ENCODE assay signal across 10 mouse cellular contexts in the genomic region with DNA sequence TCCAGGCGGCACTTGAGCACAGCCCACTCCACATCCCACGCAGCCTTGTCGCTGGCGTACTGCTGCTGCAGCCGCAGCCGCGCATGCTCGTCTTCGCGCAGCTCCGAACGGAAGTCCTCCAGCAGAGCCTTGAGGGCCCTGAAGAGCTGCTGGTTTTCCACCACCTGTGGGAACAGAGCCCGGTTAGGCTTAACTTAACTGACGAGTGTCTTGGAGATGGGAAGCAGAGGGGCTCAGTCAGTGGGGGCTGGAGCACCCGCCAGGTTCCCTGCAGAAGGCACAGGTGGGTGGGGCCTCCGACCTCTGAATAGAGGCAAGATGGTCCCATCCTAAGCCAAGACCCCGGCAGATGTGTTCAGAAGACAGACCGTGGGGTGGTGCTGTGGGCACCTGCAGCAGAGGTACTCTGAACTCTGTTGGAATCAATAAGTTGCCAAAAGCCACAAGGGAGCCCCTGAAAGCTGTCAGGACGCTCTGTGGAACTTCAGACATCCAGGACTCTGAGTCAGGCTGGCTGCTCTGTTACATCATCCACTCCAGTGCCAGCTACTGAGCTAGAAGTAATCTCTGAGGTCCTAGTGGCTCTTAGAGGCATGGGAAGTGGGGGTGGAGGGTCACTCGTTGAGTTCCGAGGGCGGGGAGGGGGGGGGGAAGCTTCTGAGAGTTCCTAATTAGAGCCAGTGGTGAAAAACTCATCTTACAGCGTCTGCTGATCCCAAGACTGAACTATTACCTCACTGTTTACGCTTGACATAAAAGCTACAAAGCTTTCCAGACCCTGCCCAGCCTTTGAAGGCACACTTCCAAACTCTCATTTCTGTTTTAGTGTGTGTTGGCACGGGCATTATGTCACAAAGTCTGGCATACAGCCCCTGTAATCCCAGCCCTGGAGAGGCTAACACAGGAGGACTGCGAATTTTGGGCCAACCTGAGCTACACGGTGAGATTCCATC.
DNase-seq lines count a peak whose midpoint lies in the region; ATAC-seq and TF ChIP-seq lines count a peak whose summit lies in the region.
"Had no signal": no experiment of that assay in that cellular context is flagged by ENCODE, and none has a peak within 500 bp of the region (broad histone marks: within the 10 kb centered on the region; RNA-seq: fewer than 3 reads in every experiment).

No protein-coding gene starts in this region.

- DNase-seq in heart, adult 18-20 months = peak; percentile 21 to 31
- no peak for DNase-seq in heart, adult 8-10 months (ENCODE audit: low spot score)
- no peak for DNase-seq in ES-E14 (ENCODE audit: low read depth, low spot score)
- DNase-seq in embryonic facial prominence, embryonic 14.5 days (ENCODE audit: low spot score) = peak; percentile 68
- peak; percentile 64 for DNase-seq in lung, adult 2 months
- DNase-seq in T-cell, adult 2 months (ENCODE audit: low spot score) = no peak

- H3K27ac ChIP-seq in ES-E14 (ENCODE audit: insufficient read depth, low read depth, low read length, poor library complexity, severe bottlenecking) = no peak overlapping the region
- H3K27ac ChIP-seq in embryonic facial prominence, embryonic 14.5 days (replicated peaks; ENCODE audit: low read depth, low read length) = no peak overlapping the region
- H3K27ac ChIP-seq in kidney, embryonic 15.5 days = no peak overlapping the region

- peaks cover 0 to 1% of the 10 kb centered on the region in 2 experiments; a peak in 1 of 4 replicates for H3K4me1 ChIP-seq in ES-E14 (ENCODE audit: control insufficient read depth in 2 of 2, insufficient read depth in 2 of 2, low read length in 2 of 2, poor library complexity in 1 of 2)
- H3K4me1 ChIP-seq in embryonic facial prominence, embryonic 14.5 days (ENCODE audit: control insufficient read depth, insufficient read depth, low read length) = no peaks in the 10 kb centered on the region
- H3K4me1 ChIP-seq in lung, adult 2 months (ENCODE audit: control insufficient read depth, insufficient read depth, low read length) = peaks cover 7% of the 10 kb centered on the region
- peaks cover 30% of the 10 kb centered on the region for H3K4me1 ChIP-seq in kidney, embryonic 15.5 days

- H3K36me3 ChIP-seq in ES-E14 (ENCODE audit: control insufficient read depth, insufficient read depth, low read length, poor library complexity, severe bottlenecking) = peaks cover 32% of the 10 kb centered on the region
- 0 out of 2 replicates have a peak, but pooled peaks cover 3% of the 10 kb centered on the region for H3K36me3 ChIP-seq in embryonic facial prominence, embryonic 14.5 days (ENCODE audit: control insufficient read depth, insufficient read depth, low read length)
- H3K36me3 ChIP-seq in kidney, embryonic 15.5 days = peaks cover 14% of the 10 kb centered on the region

- H3K4me2 ChIP-seq in embryonic facial prominence, embryonic 14.5 days (ENCODE audit: low read depth, low read length) = no peak overlapping the region
- H3K4me2 ChIP-seq in kidney, embryonic 15.5 days = no peak overlapping the region

- TF ChIP-seq CTCF in lung, adult 2 months (IDR thresholded peaks at IDR 0.05; ENCODE audit: insufficient read depth, low read length) = no peak

- H3K9me3 ChIP-seq in ES-E14 (ENCODE audit: control insufficient read depth, insufficient read depth, low read depth, low read length) = no peaks in the 10 kb centered on the region
- H3K9me3 ChIP-seq in embryonic facial prominence, embryonic 14.5 days (ENCODE audit: control insufficient read depth, low read length) = no peaks in the 10 kb centered on the region
- no peaks in the 10 kb centered on the region for H3K9me3 ChIP-seq in kidney, embryonic 15.5 days (replicated peaks)

- 77% methylated on average over 27 of the region's 27 CpGs for WGBS in embryonic facial prominence, embryonic 14.5 days
- 59% methylated on average over 27 of the region's 27 CpGs for WGBS in lung, adult 2 months
- WGBS in kidney, embryonic 15.5 days = 72% methylated on average over 27 of the region's 27 CpGs

- H3K4me3 ChIP-seq in ES-E14 (ENCODE audit: insufficient read depth in 1 of 2, low read depth in 1 of 2, low read length in 2 of 2, poor library complexity in 1 of 2, severe bottlenecking in 1 of 2) = peak overlapping the region; percentile 9 to 47; a peak in 1 of 4 replicates
- no peak overlapping the region for H3K4me3 ChIP-seq in embryonic facial prominence, embryonic 14.5 days (ENCODE audit: low read depth, low read length)
- no peak overlapping the region for H3K4me3 ChIP-seq in lung, adult 2 months (replicated peaks; ENCODE audit: extremely low read depth, low read depth, low read length)
- H3K4me3 ChIP-seq in kidney, embryonic 15.5 days (replicated peaks) = no peak overlapping the region
- H3K4me3 ChIP-seq: erythroblast, embryonic 14.5 days had no signal

- in situ Hi-C loops in ES-E14 (cut with MboI; ENCODE audit: low sequenced_read_pairs in 2 of 2, unreplicated experiment in 2 of 2) = no loop called here

- H3K27me3 ChIP-seq in embryonic facial prominence, embryonic 14.5 days (replicated peaks; ENCODE audit: control insufficient read depth, insufficient read depth, low read length) = no peaks in the 10 kb centered on the region
- H3K27me3 ChIP-seq in kidney, embryonic 15.5 days = no peaks in the 10 kb centered on the region
- H3K27me3 ChIP-seq: CH12.LX had no signal

- 0 out of 2 replicates have a peak overlapping the region, but pooled peaks have one; percentile 22 for H3K9ac ChIP-seq in ES-E14 (ENCODE audit: insufficient read depth, low read depth, low read length, poor library complexity, severe bottlenecking)
- no peak overlapping the region for H3K9ac ChIP-seq in embryonic facial prominence, embryonic 14.5 days (ENCODE audit: low read depth, low read length)
- no peak overlapping the region for H3K9ac ChIP-seq in kidney, embryonic 15.5 days

- no peak for TF ChIP-seq POLR2A in lung, adult 2 months (IDR thresholded peaks at IDR 0.05; ENCODE audit: borderline replicate concordance, extremely low read depth, low read depth, low read length)

- peak; percentile 53; the same call in 1 of the 2 replicates for ATAC-seq in embryonic facial prominence, embryonic 14.5 days (ENCODE audit: low read depth)
- no peak for ATAC-seq in kidney, embryonic 15.5 days (replicated peaks; ENCODE audit: low FRiP score)
- ATAC-seq in erythroid progenitor cell, adult 5-6 weeks (replicated peaks; ENCODE audit: low FRiP score, poor library complexity, severe bottlenecking) = no peak

TF ChIP-seq in ES-E14, 5 proteins besides CTCF, POLR2A, EP300 and RAD21:
- no peak for TF ChIP-seq ZC3H11A (IDR thresholded peaks at IDR 0.05; ENCODE audit: borderline replicate concordance, low read depth, low read length)
- TF ChIP-seq MAFK (IDR thresholded peaks at IDR 0.05; ENCODE audit: insufficient read depth, low read depth, low read length) = no peak
- TF ChIP-seq CHD2 (IDR thresholded peaks at IDR 0.05; ENCODE audit: low read depth, low read length) = no peak
- TF ChIP-seq ZNF384 (IDR thresholded peaks at IDR 0.05; ENCODE audit: low read depth, low read length) = no peak
- no peak for TF ChIP-seq HCFC1 (IDR thresholded peaks at IDR 0.05; ENCODE audit: borderline replicate concordance, insufficient read depth, low read length)
TF ChIP-seq in ES-E14: peak in this region for 0.

Comparison
In these comparisons a context has a peak if more than half of its experiments do, and no peak if none do; other contexts are left out.
1. DNase-seq: peak in heart, adult 18-20 months (2 of 2), embryonic facial prominence, embryonic 14.5 days (single experiment) and lung, adult 2 months (single experiment); none in heart, adult 8-10 months (single experiment), ES-E14 (single experiment) and T-cell, adult 2 months (single experiment).
2. H3K4me3 ChIP-seq: peak in ES-E14 (2 of 2); none in embryonic facial prominence, embryonic 14.5 days (single experiment), lung, adult 2 months (single experiment) and kidney, embryonic 15.5 days (single experiment).